Mouse (Mus musculus) cortical plate, adult 2 months (tissue): ENCODE measurements around the gene Mymk. TPM values are rescaled to one million over a fixed set of nuclear protein-coding genes. Genes with fewer than 3 reads are reported as not detected.

Experiments
- H3K27ac ChIP-seq: fragments of 200-500 bp; 2 replicates; pipeline ENCODE4 v1.5.1; 2012; ENCODE audit warnings: low read length, control low read depth, inconsistent platforms; ENCODE audit not compliant: insufficient read depth
- H3K4me1 ChIP-seq: fragments of 200-500 bp; 2 replicates; pipeline ENCODE4 v1.6.1; 2011; ENCODE audit warnings: low read length; ENCODE audit not compliant: control insufficient read depth, insufficient read depth
- H3K4me3 ChIP-seq: fragments of 200-500 bp; 2 replicates; pipeline ENCODE4 v1.5.1; 2011; ENCODE audit warnings: mild to moderate bottlenecking, low read length, control low read depth; ENCODE audit not compliant: insufficient read depth
- CTCF ChIP-seq: fragments of 200-500 bp; IDR thresholded peaks from 2 replicates; pipeline ENCODE4 v1.5.1; 2011; ENCODE audit warnings: mild to moderate bottlenecking, control low read depth, low read length; ENCODE audit not compliant: insufficient read depth; ENCODE audit errors: extremely low read depth
- POLR2A ChIP-seq: fragments of 200-500 bp; IDR thresholded peaks from 2 replicates; pipeline ENCODE4 v1.6.1; 2011; ENCODE audit warnings: mild to moderate bottlenecking, low read length, control low read depth; ENCODE audit not compliant: insufficient read depth; ENCODE audit errors: extremely low read depth
- polyA plus RNA-seq: library from polyadenylated mRNA; depleted of rRNA; stranded (reverse); fragments of >200 nt; gene quantifications from 2 replicates; pipeline ENCODE4 v1.2.3, GENCODE M21; 2012

Gene Mymk
- polyA plus RNA-seq, 1 experiment, result 0.69 TPM

DNA sequence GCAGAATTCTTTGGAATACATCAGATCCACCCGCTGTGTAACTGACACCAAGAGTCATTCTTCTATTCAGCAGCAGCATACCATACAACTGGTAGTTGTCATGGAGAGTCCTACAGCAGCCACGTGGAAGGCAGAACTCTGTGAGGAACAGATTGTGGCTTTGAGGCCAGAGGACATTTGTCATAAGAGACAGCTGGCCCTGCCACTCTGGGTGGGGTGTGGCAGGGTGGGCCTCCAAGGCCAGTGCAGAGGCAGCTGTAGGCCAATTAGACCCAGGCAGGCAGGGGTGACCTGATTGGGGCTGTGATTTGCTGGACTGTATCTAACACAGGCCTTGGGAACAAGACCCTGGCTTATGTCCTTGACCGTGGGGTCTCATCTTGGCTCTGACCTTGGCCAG lies 2.3 kb downstream of the Mymk start:
- Histone ChIP-seq H3K4me1 (peaks cover 4% of the 10 kb centered on the region), H3K27ac (no peak overlapping the region), H3K4me3 (no peak overlapping the region)
- TF ChIP-seq CTCF (no peak), POLR2A (no peak)

DNA sequence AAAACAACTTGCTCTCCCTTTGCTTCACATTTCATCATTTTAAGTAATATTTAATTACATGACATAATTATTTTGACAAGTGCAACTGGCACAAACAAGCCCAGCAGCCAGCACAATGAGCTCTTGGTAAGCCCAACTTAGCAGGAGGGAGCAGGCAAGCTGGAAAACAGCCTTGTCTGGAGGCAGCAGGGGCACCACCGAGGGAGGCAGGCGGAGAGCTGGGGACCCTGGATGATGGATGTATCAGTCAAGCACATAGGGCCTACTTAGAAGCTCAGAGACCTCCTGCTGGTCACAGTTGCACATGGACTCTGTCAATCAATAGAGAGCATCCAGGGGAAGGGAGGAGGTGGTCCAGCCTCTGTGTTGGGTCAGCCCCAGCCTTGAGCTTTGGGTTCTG lies 4.0 kb downstream of the Mymk start:
- no peak overlapping the region for H3K27ac ChIP-seq
- H3K4me1 ChIP-seq, result peaks cover 4% of the 10 kb centered on the region
- H3K4me3 ChIP-seq, result no peak overlapping the region
- TF ChIP-seq CTCF (no peak), POLR2A (no peak)

DNA sequence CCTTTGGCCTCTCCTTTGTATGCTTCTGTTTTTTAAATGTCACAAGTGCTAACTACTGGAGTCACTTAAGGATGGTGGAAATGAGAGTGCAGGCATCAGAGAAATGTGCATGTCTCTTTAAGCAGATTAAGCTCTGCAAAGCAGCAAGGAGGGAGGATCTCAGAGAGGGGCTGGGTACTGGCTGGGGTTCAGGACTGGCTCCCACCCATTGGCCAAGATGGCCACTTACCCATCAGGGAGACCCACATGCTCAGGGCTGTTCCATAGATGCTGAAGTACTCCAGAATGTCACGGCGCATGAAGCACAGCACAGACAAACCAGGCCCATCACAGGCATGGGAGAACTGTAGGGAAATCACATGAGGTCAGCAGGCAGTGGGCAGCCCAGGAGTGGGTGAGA lies 4.9 kb downstream of the Mymk start:
- no peak overlapping the region for H3K4me3 ChIP-seq
- TF ChIP-seq POLR2A (no peak), CTCF (no peak)
- peaks cover 4% of the 10 kb centered on the region for H3K4me1 ChIP-seq
- no peak overlapping the region for H3K27ac ChIP-seq

DNA sequence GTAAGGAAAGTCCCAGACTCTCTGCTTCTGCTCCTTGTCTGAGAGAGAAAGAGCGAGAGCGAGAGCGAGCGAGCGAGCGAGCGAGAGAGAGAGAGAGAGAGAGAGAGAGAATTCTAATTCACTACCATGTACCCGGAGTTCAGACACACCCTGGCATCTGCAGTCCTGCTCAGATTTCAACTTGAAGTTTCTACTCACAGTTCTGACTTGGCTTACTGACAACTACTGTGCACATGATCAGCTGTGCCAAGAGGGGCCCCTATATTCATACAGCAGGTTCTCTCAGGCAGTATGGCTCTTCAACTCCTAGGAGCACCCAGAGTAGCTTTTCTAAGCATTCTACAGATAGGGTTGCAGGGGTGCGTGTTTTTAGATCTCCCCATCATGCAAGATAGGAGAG lies 12.8 kb downstream of the Mymk start:
- no peak overlapping the region for H3K27ac ChIP-seq
- H3K4me1 ChIP-seq, result no peaks in the 10 kb centered on the region
- H3K4me3 ChIP-seq, result no peak overlapping the region
- no peak for TF ChIP-seq POLR2A
- TF ChIP-seq CTCF, result no peak

DNA sequence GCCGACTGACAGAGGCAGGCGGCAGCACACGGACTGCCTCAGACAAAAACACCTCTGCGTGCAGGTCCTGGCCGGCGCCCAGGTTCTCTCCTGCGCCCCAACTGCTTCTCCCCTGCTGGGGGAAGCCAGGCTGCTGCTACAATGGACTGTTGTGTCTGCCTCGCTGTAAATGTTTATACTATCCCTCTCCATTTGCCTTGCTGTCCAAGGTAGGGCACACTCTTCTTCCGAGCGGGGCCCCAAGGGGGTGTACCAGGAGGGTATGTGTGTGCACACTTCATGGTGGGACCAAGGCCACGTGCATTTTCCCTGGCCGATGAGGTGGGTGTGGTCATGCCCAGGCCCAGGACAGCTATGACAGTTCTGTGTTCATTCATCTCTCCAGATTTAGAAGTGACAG lies 13.2 kb downstream of the Mymk start:
- no peak for TF ChIP-seq POLR2A
- TF ChIP-seq CTCF, result no peak
- H3K27ac ChIP-seq, result no peak overlapping the region
- no peaks in the 10 kb centered on the region for H3K4me1 ChIP-seq
- H3K4me3 ChIP-seq, result no peak overlapping the region

DNA sequence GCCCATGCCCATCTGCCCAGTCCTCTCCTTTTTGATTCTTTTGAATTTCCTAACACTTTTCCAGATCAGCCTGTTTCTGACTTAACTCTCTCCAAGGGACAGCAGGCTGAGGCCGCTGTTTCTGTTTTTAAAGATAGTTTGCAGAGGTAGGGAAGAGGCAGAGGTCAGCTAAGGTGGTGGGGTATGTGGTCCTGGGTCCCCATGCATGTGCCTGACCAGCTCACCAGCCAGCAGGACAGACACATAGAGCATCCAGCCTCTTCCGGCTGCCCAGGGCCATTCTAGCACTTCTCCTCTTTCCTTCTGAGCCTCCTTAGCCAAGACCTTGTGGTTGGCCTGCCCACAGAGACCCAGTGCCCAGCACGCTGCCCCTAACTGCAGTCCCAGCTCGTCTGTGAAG lies 13.7 kb downstream of the Mymk start:
- no peak overlapping the region for H3K27ac ChIP-seq
- no peaks in the 10 kb centered on the region for H3K4me1 ChIP-seq
- no peak overlapping the region for H3K4me3 ChIP-seq
- TF ChIP-seq CTCF, result no peak
- no peak for TF ChIP-seq POLR2A

DNA sequence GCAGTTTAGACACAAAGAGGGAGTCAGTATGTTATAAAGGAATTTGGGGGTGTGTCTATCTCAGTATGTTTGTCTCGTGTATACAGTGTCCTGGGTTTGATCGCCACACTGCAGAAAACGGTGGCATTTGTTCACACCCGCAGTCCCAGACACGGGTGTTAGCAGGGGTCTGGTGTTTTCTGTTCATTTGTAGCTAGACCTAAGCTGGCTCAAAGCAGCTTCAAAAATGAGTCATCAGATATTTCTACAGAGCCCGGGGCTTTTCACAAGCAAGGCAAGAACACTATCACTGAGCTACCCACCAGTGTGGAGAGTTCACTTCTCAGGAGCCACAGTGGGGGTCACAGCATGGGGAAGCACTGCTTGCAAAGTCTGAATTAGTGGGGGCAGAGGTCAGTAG lies 22.6 kb downstream of the Mymk start:
- H3K27ac ChIP-seq, result no peak overlapping the region
- no peak for TF ChIP-seq POLR2A
- TF ChIP-seq CTCF, result no peak
- no peaks in the 10 kb centered on the region for H3K4me1 ChIP-seq
- no peak overlapping the region for H3K4me3 ChIP-seq

DNA sequence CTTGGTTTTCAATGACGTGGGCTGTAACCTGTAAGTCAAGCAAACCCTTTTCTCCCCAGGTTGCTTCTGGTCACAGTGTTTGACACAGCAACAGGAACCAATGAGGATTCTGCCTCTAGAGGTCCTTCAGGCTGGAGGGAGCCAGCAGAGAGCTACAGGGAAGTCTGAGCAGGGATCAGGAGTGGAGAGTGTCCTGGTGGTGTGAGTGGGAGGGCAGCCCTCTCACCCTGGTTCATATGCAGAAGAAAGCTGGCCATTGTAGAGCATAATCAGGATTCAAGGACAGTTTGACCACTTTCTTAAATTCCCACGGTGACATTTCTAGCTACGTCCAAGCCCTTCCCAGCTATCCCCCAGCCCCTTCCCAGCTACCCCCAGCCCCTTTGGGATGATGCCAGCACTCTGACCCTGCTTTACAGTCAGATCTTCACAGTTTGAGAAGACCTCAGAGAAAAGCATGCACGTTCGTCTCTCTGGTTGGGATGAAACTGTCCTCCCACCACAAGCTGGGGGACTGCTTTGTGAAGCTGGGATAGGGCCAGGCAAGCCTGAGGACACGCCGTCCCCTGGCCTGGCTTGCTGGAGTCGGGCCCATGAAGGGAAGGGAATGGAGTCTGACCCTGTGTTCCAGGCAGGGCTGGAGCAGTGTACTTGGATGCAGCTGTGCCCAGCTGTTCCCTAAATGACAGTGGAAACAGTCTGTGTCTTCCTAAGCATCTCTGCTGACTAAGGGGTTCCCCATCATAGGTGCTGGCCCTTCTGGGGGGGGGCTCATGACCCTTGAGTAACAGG lies 25.8 kb downstream of the Mymk start:
- Histone ChIP-seq H3K27ac (no peak overlapping the region), H3K4me1 (no peaks in the 10 kb centered on the region), H3K4me3 (no peak overlapping the region)
- TF ChIP-seq POLR2A (no peak), CTCF (no peak)

DNA sequence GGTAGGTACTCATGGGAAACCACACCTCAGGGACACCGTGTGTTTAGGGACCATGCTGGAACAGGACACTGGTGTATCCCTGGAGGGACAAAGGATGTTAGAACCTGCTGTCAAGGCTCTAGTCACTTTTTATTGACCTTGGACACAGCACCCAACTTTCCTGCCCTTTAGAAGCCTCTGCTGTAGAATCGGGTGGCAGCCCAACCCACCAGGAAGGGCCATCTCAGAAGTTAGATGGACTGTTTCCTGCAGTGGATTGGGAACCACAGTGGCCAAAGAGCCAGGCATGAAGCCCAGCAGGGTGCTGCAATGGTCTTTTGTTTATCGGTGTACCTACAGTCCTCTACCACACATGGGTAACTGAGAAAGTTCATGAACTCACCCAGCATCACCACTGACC lies 27.3 kb downstream of the Mymk start:
- Histone ChIP-seq H3K4me1 (no peaks in the 10 kb centered on the region), H3K27ac (no peak overlapping the region), H3K4me3 (no peak overlapping the region)
- TF ChIP-seq CTCF, result no peak
- no peak for TF ChIP-seq POLR2A

DNA sequence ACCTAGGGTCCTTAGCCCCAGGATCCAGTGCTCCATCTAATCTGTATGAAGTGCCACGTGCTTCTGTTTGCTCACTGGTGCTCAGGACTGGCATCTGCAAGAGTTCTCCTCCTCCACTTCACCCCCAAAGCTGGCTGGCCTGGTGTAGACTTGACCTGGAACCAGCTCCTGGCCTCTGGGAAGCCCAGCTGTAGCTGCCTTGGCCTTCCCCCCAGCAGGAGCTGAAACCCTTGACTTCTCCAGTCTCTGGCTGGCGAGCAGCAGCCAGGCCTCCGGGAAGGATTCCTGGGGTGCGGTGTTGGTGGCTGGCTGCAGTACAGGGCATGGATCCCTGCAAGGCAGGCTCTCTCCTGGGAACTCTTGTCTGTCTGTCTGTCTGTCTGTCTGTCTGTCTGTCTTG lies 27.8 kb downstream of the Mymk start:
- no peak overlapping the region for H3K27ac ChIP-seq
- no peak for TF ChIP-seq POLR2A
- no peak for TF ChIP-seq CTCF
- no peaks in the 10 kb centered on the region for H3K4me1 ChIP-seq
- no peak overlapping the region for H3K4me3 ChIP-seq
